Comparison of ENCODE assay signal across 8 mouse cellular contexts in the genomic region with DNA sequence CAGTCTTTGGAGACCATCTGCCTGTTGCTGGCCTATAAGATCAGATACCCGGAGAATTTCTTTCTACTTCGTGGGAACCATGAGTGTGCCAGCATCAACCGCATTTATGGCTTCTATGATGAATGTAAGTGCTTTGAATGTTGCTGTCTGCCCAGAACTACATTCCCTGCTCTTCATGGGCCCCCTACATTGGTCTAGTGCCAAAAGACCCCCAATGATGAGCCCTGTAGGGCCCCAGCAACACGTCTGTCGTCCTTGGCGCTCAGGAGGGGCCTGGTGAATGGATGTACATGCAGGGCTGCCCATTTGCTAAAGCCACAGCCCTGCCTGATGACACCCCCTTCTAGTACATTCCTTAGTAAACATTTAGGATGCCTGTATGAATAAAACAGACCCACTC. TPM values are rescaled to one million over a fixed set of nuclear protein-coding genes. Genes with fewer than 3 reads are reported as not detected.
DNase-seq lines count a peak whose midpoint lies in the region; ATAC-seq and TF ChIP-seq lines count a peak whose summit lies in the region.

No protein-coding gene starts in this region.

- H3K4me2 ChIP-seq in kidney, postnatal 0 days (ENCODE audit: low read length) = peak overlapping the region; percentile 83
- H3K4me2 ChIP-seq in embryonic facial prominence, embryonic 12.5 days (replicated peaks) = peak overlapping the region; percentile 90
- H3K4me2 ChIP-seq in hindbrain, embryonic 16.5 days (ENCODE audit: low read length) = peak overlapping the region; percentile 98
- peak overlapping the region; percentile 75 for H3K4me2 ChIP-seq in midbrain, embryonic 16.5 days (ENCODE audit: low read length)

- H3K9ac ChIP-seq in kidney, postnatal 0 days (ENCODE audit: low read depth, low read length) = peak overlapping the region; percentile 99
- H3K9ac ChIP-seq in embryonic facial prominence, embryonic 12.5 days = peak overlapping the region; percentile 95
- H3K9ac ChIP-seq in hindbrain, embryonic 16.5 days (ENCODE audit: low read depth, low read length) = peak overlapping the region; percentile 99
- peak overlapping the region; percentile 98 for H3K9ac ChIP-seq in midbrain, embryonic 16.5 days (ENCODE audit: low read depth, low read length)

- H3K9me3 ChIP-seq in kidney, postnatal 0 days (replicated peaks; ENCODE audit: low read length) = no peaks in the 10 kb centered on the region
- no peaks in the 10 kb centered on the region for H3K9me3 ChIP-seq in embryonic facial prominence, embryonic 12.5 days
- H3K9me3 ChIP-seq in hindbrain, embryonic 16.5 days (ENCODE audit: control insufficient read depth, low read length) = no peaks in the 10 kb centered on the region
- H3K9me3 ChIP-seq in midbrain, embryonic 16.5 days (replicated peaks; ENCODE audit: control insufficient read depth, low read length, poor library complexity, severe bottlenecking) = no peaks in the 10 kb centered on the region

- peak overlapping the region; percentile 94 for H3K4me3 ChIP-seq in kidney, postnatal 0 days (replicated peaks; ENCODE audit: low read depth, low read length)
- H3K4me3 ChIP-seq in embryonic facial prominence, embryonic 12.5 days = peak overlapping the region; percentile 68
- H3K4me3 ChIP-seq in hindbrain, embryonic 16.5 days (ENCODE audit: low read length) = peak overlapping the region; percentile 97
- H3K4me3 ChIP-seq in midbrain, embryonic 16.5 days (ENCODE audit: low read depth, low read length) = peak overlapping the region; percentile 95

- peak overlapping the region; percentile 98; the same call in 1 of the 2 replicates for H3K27ac ChIP-seq in kidney, postnatal 0 days
- H3K27ac ChIP-seq in embryonic facial prominence, embryonic 12.5 days = no peak overlapping the region
- H3K27ac ChIP-seq in hindbrain, embryonic 16.5 days (ENCODE audit: low read depth, low read length) = no peak overlapping the region; the same call in 1 of the 2 replicates
- no peak overlapping the region for H3K27ac ChIP-seq in midbrain, embryonic 16.5 days (ENCODE audit: low read length)

- H3K27me3 ChIP-seq in kidney, postnatal 0 days (ENCODE audit: insufficient read depth, low read length) = no peaks in the 10 kb centered on the region
- H3K27me3 ChIP-seq in embryonic facial prominence, embryonic 12.5 days = no peaks in the 10 kb centered on the region
- H3K27me3 ChIP-seq in hindbrain, embryonic 16.5 days (replicated peaks; ENCODE audit: control insufficient read depth, insufficient read depth, low read length) = no peaks in the 10 kb centered on the region
- H3K27me3 ChIP-seq in midbrain, embryonic 16.5 days (ENCODE audit: control insufficient read depth, insufficient read depth, low read depth, low read length) = no peaks in the 10 kb centered on the region

- WGBS in kidney, postnatal 0 days = 45% methylated on average over 6 of the region's 6 CpGs
- WGBS in embryonic facial prominence, embryonic 12.5 days = 69% methylated on average over 6 of the region's 6 CpGs
- whole genome bisulfite sequencing in hindbrain, embryonic 16.5 days = 57% methylated on average over 6 of the region's 6 CpGs
- 56% methylated on average over 6 of the region's 6 CpGs for WGBS in midbrain, embryonic 16.5 days

- no peak for TF ChIP-seq CTCF in kidney, postnatal 0 days (IDR thresholded peaks at IDR 0.05; ENCODE audit: low read depth)

- H3K4me1 ChIP-seq in kidney, postnatal 0 days (replicated peaks; ENCODE audit: insufficient read depth, low read length) = peaks cover 22% of the 10 kb centered on the region
- peaks cover 23% of the 10 kb centered on the region for H3K4me1 ChIP-seq in embryonic facial prominence, embryonic 12.5 days
- H3K4me1 ChIP-seq in hindbrain, embryonic 16.5 days (ENCODE audit: control insufficient read depth, insufficient read depth, low read depth, low read length) = peaks cover 34% of the 10 kb centered on the region
- H3K4me1 ChIP-seq in midbrain, embryonic 16.5 days (ENCODE audit: control insufficient read depth, insufficient read depth, low read length) = peaks cover 13% of the 10 kb centered on the region

- H3K36me3 ChIP-seq in kidney, postnatal 0 days (ENCODE audit: insufficient read depth, low read length) = peaks cover 26% of the 10 kb centered on the region
- H3K36me3 ChIP-seq in embryonic facial prominence, embryonic 12.5 days = peaks cover 50% of the 10 kb centered on the region
- H3K36me3 ChIP-seq in hindbrain, embryonic 16.5 days (ENCODE audit: control insufficient read depth, insufficient read depth, low read length) = peaks cover 32% of the 10 kb centered on the region
- peaks cover 20% of the 10 kb centered on the region for H3K36me3 ChIP-seq in midbrain, embryonic 16.5 days (ENCODE audit: control insufficient read depth, insufficient read depth, low read length)

- ATAC-seq in kidney, postnatal 0 days (replicated peaks; ENCODE audit: low FRiP score, low read depth) = no peak
- no peak for ATAC-seq in embryonic facial prominence, embryonic 12.5 days (ENCODE audit: insufficient number of reproducible peaks, insufficient read depth, low FRiP score, low TSS enrichment)
- ATAC-seq in hindbrain, embryonic 16.5 days = no peak
- no peak for ATAC-seq in midbrain, embryonic 16.5 days
- no peak for ATAC-seq in granulocyte monocyte progenitor cell, adult 5-6 weeks (replicated peaks; ENCODE audit: poor library complexity, severe bottlenecking)

- DNase-seq in kidney, postnatal 0 days (ENCODE audit: low spot score) = no peak
- no peak for DNase-seq in kidney, postnatal 10 days
- no peak for DNase-seq in layer of hippocampus, postnatal 10 days (ENCODE audit: low spot score in 2 of 2)
- DNase-seq in yolk sac, embryonic 10.5 days (ENCODE audit: low spot score) = no peak

RNA-seq across cellular contexts. Expression of a gene that starts 1.3 kb away (rescaled TPM):
- polyA plus RNA-seq in kidney, postnatal 0 days (2015; fragmentation: Nextera tagmentation; extraction: Ambion mirVana) = 804 and 864 TPM in 2 replicates
- 782 and 783 TPM in 2 replicates for polyA plus RNA-seq in embryonic facial prominence, embryonic 12.5 days (2016; fragmentation: Nextera tagmentation; extraction: Ambion mirVana)
- polyA plus RNA-seq in hindbrain, embryonic 16.5 days (2015; fragmentation: Nextera tagmentation; extraction: Ambion mirVana) = 604 and 614 TPM in 2 replicates
- 520 and 542 TPM in 2 replicates for polyA plus RNA-seq in midbrain, embryonic 16.5 days (2015; fragmentation: Nextera tagmentation; extraction: Ambion mirVana)
- 100 to 1,000 TPM; 295 to 307 TPM for total RNA-seq in layer of hippocampus, postnatal 10 days (2021)
- 406 and 527 TPM in 2 replicates for total RNA-seq in granulocyte monocyte progenitor cell, adult 5-6 weeks (2014; fragmentation: Nextera tagmentation)
- 494 and 518 TPM in 2 replicates for total RNA-seq in granulocyte monocyte progenitor cell, adult 5-6 weeks (2017)

RNA-seq across cellular contexts. Expression of a gene that starts 2.0 kb away (rescaled TPM):
- 3.5 and 3.9 TPM in 2 replicates for polyA plus RNA-seq in kidney, postnatal 0 days (2015; fragmentation: Nextera tagmentation; extraction: Ambion mirVana)
- polyA plus RNA-seq in embryonic facial prominence, embryonic 12.5 days (2016; fragmentation: Nextera tagmentation; extraction: Ambion mirVana) = 1.2 and 1.9 TPM in 2 replicates
- 0.54 and 1.1 TPM in 2 replicates for polyA plus RNA-seq in hindbrain, embryonic 16.5 days (2015; fragmentation: Nextera tagmentation; extraction: Ambion mirVana)
- 0.58 and 0.67 TPM in 2 replicates for polyA plus RNA-seq in midbrain, embryonic 16.5 days (2015; fragmentation: Nextera tagmentation; extraction: Ambion mirVana)
- 1 to 10 TPM; 1.6 to 2.1 TPM for total RNA-seq in layer of hippocampus, postnatal 10 days (2021)
- total RNA-seq in granulocyte monocyte progenitor cell, adult 5-6 weeks (2014; fragmentation: Nextera tagmentation) = 41.1 and 50.1 TPM in 2 replicates
- total RNA-seq in granulocyte monocyte progenitor cell, adult 5-6 weeks (2017) = 11.3 and 18.4 TPM in 2 replicates

RNA-seq across cellular contexts. Expression of a gene that starts 8.3 kb away (rescaled TPM):
- 22.8 and 25.7 TPM in 2 replicates for polyA plus RNA-seq in kidney, postnatal 0 days (2015; fragmentation: Nextera tagmentation; extraction: Ambion mirVana)
- 42.7 and 45.2 TPM in 2 replicates for polyA plus RNA-seq in embryonic facial prominence, embryonic 12.5 days (2016; fragmentation: Nextera tagmentation; extraction: Ambion mirVana)
- 25.0 and 26.5 TPM in 2 replicates for polyA plus RNA-seq in hindbrain, embryonic 16.5 days (2015; fragmentation: Nextera tagmentation; extraction: Ambion mirVana)
- polyA plus RNA-seq in midbrain, embryonic 16.5 days (2015; fragmentation: Nextera tagmentation; extraction: Ambion mirVana) = 24.1 and 25.0 TPM in 2 replicates
- total RNA-seq in layer of hippocampus, postnatal 10 days (2021) = 1 to 10 TPM; 8.0 to 8.9 TPM
- total RNA-seq in granulocyte monocyte progenitor cell, adult 5-6 weeks (2014; fragmentation: Nextera tagmentation) = 27.8 and 41.3 TPM in 2 replicates
- 16.0 and 16.3 TPM in 2 replicates for total RNA-seq in granulocyte monocyte progenitor cell, adult 5-6 weeks (2017)

RNA-seq across cellular contexts. Expression of a gene that starts 17.9 kb away (rescaled TPM):
- polyA plus RNA-seq in kidney, postnatal 0 days (2015; fragmentation: Nextera tagmentation; extraction: Ambion mirVana) = 2.7 and 3.3 TPM in 2 replicates
- 2.6 and 3.7 TPM in 2 replicates for polyA plus RNA-seq in embryonic facial prominence, embryonic 12.5 days (2016; fragmentation: Nextera tagmentation; extraction: Ambion mirVana)
- 6.5 and 7.9 TPM in 2 replicates for polyA plus RNA-seq in hindbrain, embryonic 16.5 days (2015; fragmentation: Nextera tagmentation; extraction: Ambion mirVana)
- 5.2 and 6.7 TPM in 2 replicates for polyA plus RNA-seq in midbrain, embryonic 16.5 days (2015; fragmentation: Nextera tagmentation; extraction: Ambion mirVana)
- total RNA-seq in layer of hippocampus, postnatal 10 days (2021) = 1 to 10 TPM; 3.0 to 3.6 TPM
- 0.58 and 5.7 TPM in 2 replicates for total RNA-seq in granulocyte monocyte progenitor cell, adult 5-6 weeks (2014; fragmentation: Nextera tagmentation)
- 1.1 and 2.9 TPM in 2 replicates for total RNA-seq in granulocyte monocyte progenitor cell, adult 5-6 weeks (2017)

RNA-seq across cellular contexts. Expression of a gene that starts 20.9 kb away (rescaled TPM):
- 6.5 and 6.7 TPM in 2 replicates for polyA plus RNA-seq in kidney, postnatal 0 days (2015; fragmentation: Nextera tagmentation; extraction: Ambion mirVana)
- 8.5 and 9.7 TPM in 2 replicates for polyA plus RNA-seq in embryonic facial prominence, embryonic 12.5 days (2016; fragmentation: Nextera tagmentation; extraction: Ambion mirVana)
- 1.0 and 1.1 TPM in 2 replicates for polyA plus RNA-seq in hindbrain, embryonic 16.5 days (2015; fragmentation: Nextera tagmentation; extraction: Ambion mirVana)
- 0.40 and 0.68 TPM in 2 replicates for polyA plus RNA-seq in midbrain, embryonic 16.5 days (2015; fragmentation: Nextera tagmentation; extraction: Ambion mirVana)
- total RNA-seq in layer of hippocampus, postnatal 10 days (2021) = under 1 TPM; 0.36 to 0.75 TPM
- 6.8 and 7.4 TPM in 2 replicates for total RNA-seq in granulocyte monocyte progenitor cell, adult 5-6 weeks (2014; fragmentation: Nextera tagmentation)
- 0.67 and 1.8 TPM in 2 replicates for total RNA-seq in granulocyte monocyte progenitor cell, adult 5-6 weeks (2017)
